Mouse (Mus musculus): ENCODE results near the gene Cav3. TPM values are rescaled to one million over a fixed set of nuclear protein-coding genes. Genes with fewer than 3 reads are reported as not detected.

Cav3 gene
- total and polyA plus RNA-seq, 3 experiments, result not detected

GRCm38 (mm10) chr6:112501156-112501555 is 41.9 kb downstream of the Cav3 start:
- Histone ChIP-seq H3K27ac (ENCODE audit: insufficient read depth, low read depth) (no peak overlapping the region), H3K36me3 (replicated peaks in 1 of 2; ENCODE audit: control insufficient read depth in 1 of 2, insufficient read depth in 1 of 2, low read length in 1 of 2) (no peaks in the 10 kb centered on the region), H3K4me2 (ENCODE audit: insufficient read depth, low read depth, poor library complexity, severe bottlenecking) (no peak overlapping the region), H3K9ac (ENCODE audit: insufficient read depth, low read depth) (no peak overlapping the region), H3K27me3 (replicated peaks) (peaks cover 4% of the 10 kb centered on the region), H3K79me2 (replicated peaks; ENCODE audit: control insufficient read depth, extremely low read depth, insufficient read depth, poor library complexity, severe bottlenecking) (no peaks in the 10 kb centered on the region), H3K4me1 (ENCODE audit: control insufficient read depth in 1 of 2, insufficient read depth in 2 of 2) (no peaks in the 10 kb centered on the region), H3K9me3 (replicated peaks; ENCODE audit: low read length) (no peaks in the 10 kb centered on the region), H3K4me3 (replicated peaks in 1 of 3; ENCODE audit: low read depth in 2 of 3, low read length in 2 of 3, poor library complexity in 1 of 3) (no peak overlapping the region)
- TF ChIP-seq BHLHE40 (IDR thresholded peaks at IDR 0.05; ENCODE audit: low read depth, low read length), result no peak
- TF ChIP-seq MYC (IDR thresholded peaks at IDR 0.05; ENCODE audit: low read depth, low read length), result no peak
- no peak for TF ChIP-seq MAFK (IDR thresholded peaks at IDR 0.05; ENCODE audit: insufficient replicate concordance, low read length)
- TF ChIP-seq IRF4 (IDR thresholded peaks at IDR 0.05; ENCODE audit: low read depth, low read length), result no peak
- TF ChIP-seq USF1 (IDR thresholded peaks at IDR 0.05; ENCODE audit: low read depth, low read length), result no peak
- TF ChIP-seq ZKSCAN1 (IDR thresholded peaks at IDR 0.05; ENCODE audit: borderline replicate concordance, low read depth, low read length), result no peak
- no peak for TF ChIP-seq JUN (IDR thresholded peaks at IDR 0.05; ENCODE audit: insufficient read depth, low read depth, low read length)
- no peak for TF ChIP-seq MEF2A (IDR thresholded peaks at IDR 0.05; ENCODE audit: borderline replicate concordance, low read depth, low read length)
- TF ChIP-seq JUND (conservative IDR thresholded peaks at IDR 0.05; ENCODE audit: low read depth, low read length), result no peak
- no peak for TF ChIP-seq MXI1 (IDR thresholded peaks at IDR 0.05; ENCODE audit: low read depth, low read length)
- no peak for TF ChIP-seq CHD1 (IDR thresholded peaks at IDR 0.05; ENCODE audit: low read depth, low read length)
- TF ChIP-seq KAT2A (IDR thresholded peaks at IDR 0.05; ENCODE audit: insufficient replicate concordance, low read length), result no peak
- no peak for TF ChIP-seq RAD21 (IDR thresholded peaks at IDR 0.05; ENCODE audit: low read depth, low read length)
- TF ChIP-seq POLR2AphosphoS2 (IDR thresholded peaks at IDR 0.05; ENCODE audit: low read depth, low read length), result no peak
- TF ChIP-seq GABPA (IDR thresholded peaks at IDR 0.05; ENCODE audit: insufficient replicate concordance, low read depth, low read length), result no peak
- TF ChIP-seq SMC3 (IDR thresholded peaks at IDR 0.05; ENCODE audit: low read depth, low read length), result no peak
- no peak for TF ChIP-seq MAZ (IDR thresholded peaks at IDR 0.05; ENCODE audit: low read depth, low read length)
- DNase-seq (ENCODE audit: extremely low read depth), result no peak
- in situ Hi-C loops (cut with MboI; ENCODE audit: low pct_ligation_motif_present, low pct_unique_long_range_greater_than_20kb, low sequenced_read_pairs) (no loop called here), dilution Hi-C loops (cut with MboI; ENCODE audit: extremely low pct_ligation_motif_present, extremely low pct_unique_long_range_greater_than_20kb, low sequenced_read_pairs) (no loop called here)

DNA sequence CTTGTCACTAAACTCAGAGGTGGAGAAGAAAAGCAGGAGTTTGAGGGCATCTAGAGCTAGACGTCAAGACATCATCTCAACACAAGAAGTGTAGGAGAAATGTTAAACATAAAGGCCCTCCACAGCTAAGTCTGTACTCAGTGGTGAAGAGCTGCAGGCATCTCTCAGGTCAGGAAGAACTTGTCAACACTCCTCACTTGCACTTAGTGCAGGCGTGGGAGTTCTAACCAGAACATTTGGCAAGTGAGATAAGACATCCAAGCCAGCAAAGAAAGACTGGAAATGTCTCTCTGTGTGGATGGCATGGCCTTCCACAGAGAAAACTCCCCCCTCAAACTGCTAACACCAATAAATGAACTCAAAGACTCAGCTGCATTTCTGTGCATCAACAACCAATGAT is 48.3 kb downstream of the Cav3 start:
- DNase-seq (ENCODE audit: extremely low read depth), result no peak
- Histone ChIP-seq H3K4me2 (ENCODE audit: insufficient read depth, low read depth, poor library complexity, severe bottlenecking) (no peak overlapping the region), H3K9ac (ENCODE audit: insufficient read depth, low read depth) (no peak overlapping the region), H3K27ac (ENCODE audit: insufficient read depth, low read depth) (no peak overlapping the region), H3K36me3 (replicated peaks in 1 of 2; ENCODE audit: control insufficient read depth in 1 of 2, insufficient read depth in 1 of 2, low read length in 1 of 2) (no peaks in the 10 kb centered on the region), H3K4me3 (replicated peaks in 1 of 3; ENCODE audit: low read depth in 2 of 3, low read length in 2 of 3, poor library complexity in 1 of 3) (no peak overlapping the region), H3K79me2 (replicated peaks; ENCODE audit: control insufficient read depth, extremely low read depth, insufficient read depth, poor library complexity, severe bottlenecking) (no peaks in the 10 kb centered on the region), H3K27me3 (replicated peaks) (peaks cover 2% of the 10 kb centered on the region), H3K4me1 (ENCODE audit: control insufficient read depth in 1 of 2, insufficient read depth in 2 of 2) (no peaks in the 10 kb centered on the region), H3K9me3 (replicated peaks; ENCODE audit: low read length) (no peaks in the 10 kb centered on the region)
- no peak for TF ChIP-seq MXI1 (IDR thresholded peaks at IDR 0.05; ENCODE audit: low read depth, low read length)
- TF ChIP-seq NRF1 (IDR thresholded peaks at IDR 0.05; ENCODE audit: low read depth, low read length), result no peak
- TF ChIP-seq UBTF (IDR thresholded peaks at IDR 0.05; ENCODE audit: low read depth, low read length), result no peak
- no peak for TF ChIP-seq TBP (conservative IDR thresholded peaks at IDR 0.05; ENCODE audit: low read depth, low read length)
- TF ChIP-seq ZKSCAN1 (IDR thresholded peaks at IDR 0.05; ENCODE audit: borderline replicate concordance, low read depth, low read length), result no peak
- TF ChIP-seq MEF2A (IDR thresholded peaks at IDR 0.05; ENCODE audit: borderline replicate concordance, low read depth, low read length), result no peak
- TF ChIP-seq HCFC1 (IDR thresholded peaks at IDR 0.05; ENCODE audit: low read depth, low read length), result no peak
- no peak for TF ChIP-seq POLR2A (IDR thresholded peaks at IDR 0.05; ENCODE audit: low read depth, low read length)
- dilution Hi-C loops (cut with MboI; ENCODE audit: extremely low pct_ligation_motif_present, extremely low pct_unique_long_range_greater_than_20kb, low sequenced_read_pairs) (no loop called here), in situ Hi-C loops (cut with MboI; ENCODE audit: low pct_ligation_motif_present, low pct_unique_long_range_greater_than_20kb, low sequenced_read_pairs) (no loop called here)
